Mouse (Mus musculus): ENCODE results near the gene Cltc.

DNA sequence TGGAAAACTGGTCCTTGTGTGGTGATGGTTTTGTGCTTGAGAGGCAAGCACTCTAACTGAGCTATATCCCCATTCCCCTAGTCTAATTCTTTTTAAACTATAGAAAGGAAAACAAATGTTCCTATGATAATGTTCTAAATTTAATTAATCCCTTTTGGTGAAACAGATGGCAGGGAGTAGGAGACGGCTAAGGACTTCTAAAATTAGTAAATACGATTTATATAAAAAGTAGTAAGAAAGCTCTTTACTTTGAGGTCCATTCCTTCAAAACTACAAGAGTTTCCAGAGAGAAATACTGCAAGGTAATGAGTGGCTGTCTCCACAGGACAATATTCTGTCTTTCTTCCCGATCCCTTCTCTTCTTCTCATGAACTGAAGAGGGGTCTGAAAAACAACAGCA, 93.0 kb downstream of the Cltc start:
- TF ChIP-seq CTCF (IDR thresholded peaks at IDR 0.05; ENCODE audit: low read depth, low read length) (no peak), POLR2A (IDR thresholded peaks at IDR 0.05; ENCODE audit: borderline replicate concordance, low read depth, low read length) (no peak)

Data from bone marrow macrophage, adult 2 months (primary cell).